Mouse (Mus musculus) urinary bladder, adult 18-20 months (tissue): Measurements from ENCODE around the gene Grap2.

Source experiments
- DNase-seq, 2 experiments: peaks; one replicate each; pipeline ENCODE4 v3.0.0; 2022; ENCODE audit warnings: low spot score in 2 of 2, mixed read lengths in 2 of 2

Grap2 gene

DNA sequence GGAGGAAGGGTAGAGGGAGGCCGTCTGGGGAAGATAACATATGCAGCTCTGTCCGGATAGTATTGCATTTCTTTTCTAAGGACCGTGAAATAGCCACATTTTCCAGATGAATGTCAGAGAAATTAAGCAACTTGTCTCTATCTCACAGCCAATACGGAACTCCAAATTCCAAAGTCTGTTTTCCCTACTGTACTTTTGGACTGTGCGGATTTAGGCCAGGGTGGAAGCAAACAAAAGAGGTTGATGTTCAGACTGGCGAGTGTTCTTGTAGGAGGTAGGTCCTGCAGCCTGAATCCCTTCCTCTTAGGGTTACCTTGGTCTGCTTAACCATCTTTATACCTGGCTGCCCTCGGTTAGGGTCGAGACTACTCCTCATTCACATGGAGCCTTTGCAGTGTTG is 109.9 kb downstream of the Grap2 start:
- no peak for DNase-seq

DNA sequence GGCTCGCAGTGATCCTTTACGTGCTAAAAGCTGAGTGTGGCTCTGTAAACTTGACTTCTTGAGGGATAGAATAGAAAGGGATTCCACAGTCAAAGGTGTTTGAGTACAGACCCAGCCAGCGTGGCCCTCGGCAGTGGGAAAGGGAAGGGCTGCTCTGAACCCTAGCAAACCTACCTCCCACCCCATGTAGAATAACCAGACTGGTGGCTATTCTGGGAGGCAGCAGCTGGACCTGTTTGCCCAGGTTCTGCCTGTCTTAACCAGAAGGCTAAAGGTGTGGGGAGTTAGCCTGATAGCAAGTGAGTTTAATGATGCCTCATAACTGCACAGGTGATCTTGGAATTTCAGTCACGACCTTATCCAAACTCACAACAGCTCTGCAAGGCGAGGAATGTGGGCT is 110.8 kb downstream of the Grap2 start:
- DNase-seq: peak in 1 of 2 experiments; percentile 71

DNA sequence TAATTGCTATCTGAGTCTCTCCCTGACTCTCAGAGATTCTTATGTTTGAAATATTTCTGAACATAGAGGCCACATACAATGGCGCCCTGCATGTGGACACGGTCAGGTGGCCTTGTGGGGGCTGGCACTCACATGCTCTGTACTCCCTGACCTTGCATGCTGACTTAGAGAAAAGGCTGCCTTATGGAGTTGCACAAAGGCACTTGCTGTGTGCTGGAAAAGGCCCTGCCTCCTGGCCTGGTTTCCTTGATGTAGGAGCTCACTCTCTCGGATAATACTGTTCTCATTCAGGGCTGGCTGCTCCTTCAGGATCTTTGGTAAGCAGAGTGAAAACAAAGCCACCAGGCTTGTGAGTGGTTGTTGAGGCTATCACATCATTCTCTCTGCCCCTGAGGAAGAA is 111.6 kb downstream of the Grap2 start:
- DNase-seq: no peak

DNA sequence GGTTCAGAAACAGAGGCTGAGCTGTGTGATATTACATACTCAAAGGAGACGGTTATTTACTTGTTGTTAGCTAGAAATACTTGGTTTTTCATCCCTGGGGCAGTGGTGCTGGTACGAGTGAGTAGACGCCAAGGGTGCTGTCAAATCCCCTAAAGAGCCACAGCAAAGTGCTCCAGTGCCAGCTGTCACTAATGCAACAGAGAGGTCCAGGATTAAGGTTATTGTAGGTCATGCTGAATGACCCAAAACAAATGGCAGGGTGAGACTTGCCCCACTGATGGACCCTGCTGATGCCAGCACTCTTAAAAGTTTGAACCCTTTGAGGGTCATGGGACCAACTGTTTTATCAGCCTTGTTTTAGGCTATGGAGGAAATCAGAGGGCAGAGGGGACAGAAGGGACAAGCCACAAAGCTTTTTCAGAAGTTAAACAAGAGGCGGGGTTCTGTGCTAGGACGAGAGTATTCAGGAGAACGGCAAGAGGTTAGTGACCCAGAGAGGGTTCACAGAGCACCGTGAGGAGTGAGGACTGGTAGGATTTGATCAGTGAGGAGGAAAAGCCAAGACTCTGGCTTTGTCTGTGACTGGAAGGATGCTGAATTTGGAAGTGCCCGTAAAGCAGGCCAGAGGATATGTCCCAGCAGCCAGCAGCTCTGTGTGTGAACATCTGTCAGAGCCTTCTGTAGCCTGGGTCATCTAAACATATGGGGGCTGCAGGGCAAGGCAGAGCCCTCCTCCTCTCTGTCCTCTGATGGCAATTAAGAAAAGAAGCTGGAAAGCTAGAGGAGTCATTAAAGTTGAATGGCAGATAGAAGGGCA is 112.6 kb downstream of the Grap2 start:
- DNase-seq: no peak

DNA sequence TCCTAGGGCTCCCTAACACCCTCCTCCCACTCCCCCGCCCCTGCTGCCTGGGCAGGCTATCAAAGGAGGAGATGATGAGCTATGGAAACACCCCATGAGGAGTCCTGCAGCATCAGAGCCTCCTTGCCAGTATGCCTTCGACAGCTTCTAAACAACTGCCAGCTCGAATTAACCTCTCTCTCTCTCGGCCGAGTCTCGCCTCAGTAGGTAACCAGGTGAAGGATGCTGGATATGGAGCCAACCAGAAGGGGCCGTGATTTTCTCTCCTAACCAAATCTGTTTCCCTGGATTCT is 113.2 kb downstream of the Grap2 start:
- no peak for DNase-seq

DNA sequence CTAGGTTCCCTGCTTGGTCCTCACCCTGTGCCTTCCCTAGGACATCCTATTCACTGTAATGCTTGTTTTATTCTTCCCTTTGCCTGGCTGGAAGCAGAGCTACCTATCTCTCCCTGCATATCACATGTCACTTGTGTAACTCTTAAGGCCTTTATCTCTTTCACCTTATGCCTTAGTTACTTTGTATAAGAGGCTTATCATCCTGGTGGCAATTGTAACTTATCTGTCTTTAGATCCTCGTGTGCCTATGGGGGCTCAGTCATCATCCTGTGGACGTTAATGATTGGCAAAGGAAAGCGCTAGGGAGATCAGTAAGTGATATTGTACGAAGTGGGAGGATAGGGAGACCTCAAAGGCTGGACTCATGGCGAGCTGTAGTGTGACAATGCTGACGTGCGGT is 116.1 kb downstream of the Grap2 start:
- DNase-seq: no peak

DNA sequence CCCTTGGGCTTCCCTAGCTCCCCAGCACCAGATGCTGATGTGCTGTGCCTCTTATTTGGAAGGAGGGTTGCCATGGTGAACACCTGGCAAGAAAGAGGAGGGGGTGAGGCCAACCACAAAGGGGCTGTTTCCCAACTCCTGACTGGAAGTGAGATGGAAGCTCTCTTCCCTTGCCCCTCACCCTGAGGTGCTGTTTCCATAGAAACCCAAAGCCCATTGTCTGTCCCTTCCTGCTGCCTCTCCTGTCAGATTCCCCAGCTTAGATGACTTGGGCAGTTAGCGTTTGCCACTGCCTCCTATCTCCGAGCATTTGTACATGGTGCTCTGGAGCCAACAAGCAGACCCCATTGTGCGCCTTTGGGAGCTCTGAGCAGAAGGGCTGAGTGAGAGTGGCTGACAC is 121.1 kb downstream of the Grap2 start:
- no peak for DNase-seq

DNA sequence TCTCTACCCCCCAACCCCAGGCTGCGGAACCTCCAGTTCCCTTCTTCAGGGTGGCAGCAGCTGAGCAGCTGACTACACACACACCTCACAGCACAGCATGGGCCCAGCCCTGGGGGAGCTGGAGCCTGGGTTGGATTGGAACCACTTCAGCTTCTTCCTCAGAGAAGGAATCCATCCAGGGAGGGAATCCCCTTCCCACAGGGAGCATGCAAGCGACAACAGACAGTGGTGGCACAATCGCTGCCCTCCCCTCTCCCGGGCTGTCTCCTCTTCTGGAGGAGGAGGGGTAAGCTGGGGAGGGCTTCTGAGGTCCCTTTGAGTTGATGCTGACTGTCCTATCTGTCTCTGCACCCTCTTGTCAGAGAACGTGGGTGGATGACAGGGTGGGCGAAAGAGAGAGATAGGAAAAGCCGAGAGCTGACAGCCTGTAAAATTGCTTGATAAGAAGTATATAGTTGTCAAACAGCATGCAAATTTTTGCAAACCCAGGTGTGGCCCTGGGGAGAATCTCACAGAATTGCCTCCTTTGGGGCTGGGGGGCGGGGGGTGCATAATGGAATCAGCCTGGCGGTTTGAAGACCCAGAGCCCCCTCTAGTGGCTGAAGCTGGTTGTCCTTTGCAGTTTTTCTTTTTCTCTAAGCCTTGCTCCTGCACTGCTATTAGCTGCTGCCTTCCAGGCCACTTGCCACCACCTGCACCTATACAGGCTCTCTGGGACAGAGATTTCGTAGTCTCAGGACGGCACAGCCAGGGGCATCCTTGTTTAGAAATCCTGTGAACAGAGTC is 121.9 kb downstream of the Grap2 start:
- no peak for DNase-seq

DNA sequence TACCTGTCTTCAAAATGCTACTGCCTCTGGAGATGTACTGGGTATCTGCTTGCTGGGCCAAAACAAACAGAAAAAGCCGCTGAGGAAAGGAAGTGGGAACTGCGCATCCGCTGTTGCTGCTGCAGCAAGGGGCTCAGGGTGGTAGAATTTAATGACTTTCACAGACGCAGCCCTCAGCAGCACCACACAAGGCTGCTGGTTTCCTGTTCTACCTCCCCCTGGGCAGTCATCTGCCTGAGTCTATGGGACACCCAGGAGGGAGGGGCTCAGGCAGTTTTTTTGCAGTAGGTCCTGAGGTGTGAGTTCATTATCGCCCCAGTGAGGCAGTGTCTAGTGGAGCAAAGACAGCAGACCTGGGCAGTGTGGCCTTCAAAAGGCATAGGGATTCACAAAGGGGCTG is 125.2 kb downstream of the Grap2 start:
- no peak for DNase-seq

DNA sequence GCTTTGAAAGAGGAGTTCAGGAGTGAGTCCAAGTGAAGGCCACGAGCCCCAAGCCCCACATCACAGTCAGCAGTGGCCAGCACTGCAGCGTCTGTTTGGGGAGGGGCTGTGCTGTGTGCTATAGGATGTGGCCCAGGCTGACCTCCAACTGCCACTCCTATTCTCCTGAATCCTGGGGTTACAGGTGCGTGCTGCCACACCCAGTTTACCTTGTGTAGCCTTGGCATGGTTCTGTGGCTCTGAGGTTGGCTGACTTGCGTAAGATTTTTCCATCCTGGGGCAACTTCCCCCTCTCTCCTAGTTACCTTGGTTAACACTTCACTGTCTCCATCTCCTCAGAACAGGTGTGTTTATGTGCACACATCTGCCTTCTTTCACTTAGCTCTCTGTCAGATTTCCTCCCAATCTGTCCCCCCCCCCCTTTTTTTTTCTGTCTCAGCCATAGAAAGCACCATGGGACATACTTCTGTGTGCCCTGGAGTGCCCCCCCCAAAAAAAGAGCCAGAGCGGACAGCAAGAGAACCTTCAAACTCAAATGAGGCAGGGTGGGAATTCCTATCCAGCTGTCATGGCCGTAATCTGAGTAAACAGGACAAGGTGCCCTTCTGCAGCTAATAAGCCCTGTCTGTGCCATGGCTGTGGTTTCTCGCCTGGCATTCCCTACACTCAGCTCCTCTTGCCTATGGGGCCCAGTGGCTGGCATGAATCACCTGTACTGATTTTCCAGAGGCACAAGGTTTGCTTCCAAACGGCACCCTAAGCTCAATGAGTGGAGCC is 129.3 kb downstream of the Grap2 start:
- DNase-seq: peak in 1 of 2 experiments; percentile 24
